Mouse (Mus musculus) embryonic facial prominence, embryonic 14.5 days (tissue): ENCODE measurements around the gene Arhgap44. TPM values are rescaled to one million over a fixed set of nuclear protein-coding genes. Genes with fewer than 3 reads are reported as not detected.

ENCODE experiments used
- ATAC-seq: fragments of 200-750 bp; cut with Nextera tagmentation; 2 replicates; pipeline ENCODE4 v1.8.0; 2017; ENCODE audit warnings: low read depth, moderate number of reproducible peaks, moderate TSS enrichment
- DNase-seq: peaks from one replicate; pipeline ENCODE4 v3.0.0-alpha.2; 2015; ENCODE audit warnings: low spot score
- H3K27ac ChIP-seq: fragments of 300-500 bp; sonication (generic); replicated peaks from 2 replicates; pipeline ENCODE4 v1.5.1; 2014; ENCODE audit warnings: low read depth, mild to moderate bottlenecking, low read length, moderate library complexity
- H3K27me3 ChIP-seq: fragments of 300-500 bp; sonication (generic); replicated peaks from 2 replicates; pipeline ENCODE4 v1.6.1; 2014; ENCODE audit warnings: low read length; ENCODE audit not compliant: control insufficient read depth, insufficient read depth
- H3K36me3 ChIP-seq: fragments of 300-500 bp; sonication (generic); 2 replicates; pipeline ENCODE4 v1.6.1; 2014; ENCODE audit warnings: low read length, mixed read lengths; ENCODE audit not compliant: control insufficient read depth, insufficient read depth
- H3K4me1 ChIP-seq: fragments of 300-500 bp; sonication (generic); 2 replicates; pipeline ENCODE4 v1.6.1; 2014; ENCODE audit warnings: antibody characterized with exemption, low read length; ENCODE audit not compliant: control insufficient read depth, insufficient read depth
- H3K4me2 ChIP-seq: fragments of 300-500 bp; sonication (generic); 2 replicates; pipeline ENCODE4 v1.6.1; 2014; ENCODE audit warnings: low read depth, mild to moderate bottlenecking, low read length, moderate library complexity, mixed read lengths
- H3K4me3 ChIP-seq: fragments of 300-500 bp; sonication (generic); 2 replicates; pipeline ENCODE4 v1.5.1; 2014; ENCODE audit warnings: low read depth, mild to moderate bottlenecking, low read length
- H3K9ac ChIP-seq: fragments of 300-500 bp; sonication (generic); 2 replicates; pipeline ENCODE4 v1.6.1; 2014; ENCODE audit warnings: low read depth, mild to moderate bottlenecking, low read length, moderate library complexity, mixed read lengths
- H3K9me3 ChIP-seq: fragments of 300-500 bp; sonication (generic); 2 replicates; pipeline ENCODE4 v1.6.1; 2016; ENCODE audit warnings: low read length; ENCODE audit not compliant: control insufficient read depth
- WGBS: fragments of 180-500 bp; shearing (Covaris S2); extraction: QIAGEN DNeasy Blood & Tissue Kit; methylation state at CpG from one replicate; pipeline ENCODE4 v1.1.7; 2014; 5-methylcytosine and 5-hydroxymethylcytosine counted together
- polyA plus RNA-seq: library from polyadenylated mRNA; unstranded; fragments of >200 nt; fragmentation: Nextera tagmentation; extraction: Ambion mirVana; gene quantifications from 2 replicates; pipeline ENCODE4 v1.2.1, GENCODE M21; 2014

Gene Arhgap44
- polyA plus RNA-seq, 1 experiment from 2014 or later: 8.1 TPM

- no peaks in the 10 kb centered on the region for H3K27me3 ChIP-seq
- WGBS: 82% methylated on average over 10 of the region's 12 CpGs
- no peak overlapping the region for H3K27ac ChIP-seq
- no peaks in the 10 kb centered on the region for H3K9me3 ChIP-seq
- H3K36me3 ChIP-seq: no peaks in the 10 kb centered on the region
- no peak overlapping the region for H3K4me3 ChIP-seq
- H3K9ac ChIP-seq: no peak overlapping the region
- ATAC-seq (no peak), DNase-seq (no peak)
- H3K4me1 ChIP-seq: no peaks in the 10 kb centered on the region
- no peak overlapping the region for H3K4me2 ChIP-seq
Observed at GRCm38 (mm10) chr11:65186974-65187373, 24.2 kb upstream of the Arhgap44 start.

GRCm38 (mm10) chr11:65185114-65185513, 22.4 kb upstream of the Arhgap44 start:
- Histone ChIP-seq H3K27ac (no peak overlapping the region), H3K9ac (no peak overlapping the region), H3K27me3 (no peaks in the 10 kb centered on the region), H3K4me3 (no peak overlapping the region), H3K4me1 (no peaks in the 10 kb centered on the region), H3K9me3 (no peaks in the 10 kb centered on the region), H3K4me2 (no peak overlapping the region), H3K36me3 (no peaks in the 10 kb centered on the region)
- DNase-seq: no peak
- 90% methylated on average over 1 of the region's 1 CpGs for WGBS
- no peak for ATAC-seq

- WGBS: 73% methylated on average over 4 of the region's 4 CpGs
- H3K27me3 ChIP-seq: no peaks in the 10 kb centered on the region
- H3K9ac ChIP-seq: no peak overlapping the region
- H3K9me3 ChIP-seq: no peaks in the 10 kb centered on the region
- no peaks in the 10 kb centered on the region for H3K4me1 ChIP-seq
- no peak for DNase-seq
- no peak overlapping the region for H3K4me2 ChIP-seq
- no peaks in the 10 kb centered on the region for H3K36me3 ChIP-seq
- ATAC-seq: no peak
- no peak overlapping the region for H3K27ac ChIP-seq
- no peak overlapping the region for H3K4me3 ChIP-seq
Observed at GRCm38 (mm10) chr11:65170121-65170750, 7.5 kb upstream of the Arhgap44 start.

- ATAC-seq (peak; percentile 76), DNase-seq (peak; percentile 2)
- H3K27me3 ChIP-seq: peaks cover 10% of the 10 kb centered on the region; the same call in 1 of the 2 replicates
- WGBS: 1% methylated on average over 36 of the region's 49 CpGs
- H3K4me2 ChIP-seq: peak overlapping the region; percentile 97
- peak overlapping the region; percentile 91 for H3K4me3 ChIP-seq
- H3K9ac ChIP-seq: peak overlapping the region; percentile 84
- no peak overlapping the region for H3K27ac ChIP-seq
- no peaks in the 10 kb centered on the region for H3K9me3 ChIP-seq
- no peaks in the 10 kb centered on the region for H3K36me3 ChIP-seq
- H3K4me1 ChIP-seq: peaks cover 12% of the 10 kb centered on the region
Observed at GRCm38 (mm10) chr11:65161881-65162766, 637 bp downstream of the Arhgap44 start.

GRCm38 (mm10) chr11:65160991-65161880, 1.5 kb downstream of the Arhgap44 start:
- no peaks in the 10 kb centered on the region for H3K36me3 ChIP-seq
- H3K27me3 ChIP-seq: peaks cover 10% of the 10 kb centered on the region; the same call in 1 of the 2 replicates
- H3K9me3 ChIP-seq: no peaks in the 10 kb centered on the region
- no peak overlapping the region for H3K27ac ChIP-seq
- peaks cover 12% of the 10 kb centered on the region for H3K4me1 ChIP-seq
- H3K4me3 ChIP-seq: peak overlapping the region; percentile 91
- H3K9ac ChIP-seq: no peak overlapping the region
- no peak for ATAC-seq
- H3K4me2 ChIP-seq: peak overlapping the region; percentile 97
- DNase-seq: peak; percentile 2
- 42% methylated on average over 7 of the region's 7 CpGs for WGBS

GRCm38 (mm10) chr11:65159791-65160190, 3.0 kb downstream of the Arhgap44 start, which contains the start of gene 1700086D15Rik:
1700086D15Rik (minus strand) TSS chr11:65159891.
- no peak within 1 kb of the TSS for H3K27ac ChIP-seq
- no peaks in the 10 kb centered on the region for H3K36me3 ChIP-seq

GRCm38 (mm10) chr11:65158658-65158990, 4.1 kb downstream of the Arhgap44 start:
- peaks cover 12% of the 10 kb centered on the region for H3K4me1 ChIP-seq
- H3K36me3 ChIP-seq: no peaks in the 10 kb centered on the region
- H3K9me3 ChIP-seq: no peaks in the 10 kb centered on the region
- no peak overlapping the region for H3K27ac ChIP-seq
- no peak overlapping the region for H3K4me2 ChIP-seq
- H3K27me3 ChIP-seq: peaks cover 10% of the 10 kb centered on the region; the same call in 1 of the 2 replicates
- DNase-seq (no peak), ATAC-seq (no peak)
- no peak overlapping the region for H3K4me3 ChIP-seq
- 91% methylated on average over 5 of the region's 5 CpGs for WGBS
- H3K9ac ChIP-seq: no peak overlapping the region

More at GRCm38 (mm10) chr11:65159791-65160190, 3.0 kb downstream of the Arhgap44 start, which contains the start of gene 1700086D15Rik:
- ATAC-seq (no peak), DNase-seq (no peak)
- no peak within 1 kb of the TSS for H3K4me2 ChIP-seq
- H3K9ac ChIP-seq: no peak within 1 kb of the TSS
- peaks cover 10% of the 10 kb centered on the region; the same call in 1 of the 2 replicates for H3K27me3 ChIP-seq
- no peaks in the 10 kb centered on the region for H3K9me3 ChIP-seq
- 91% methylated on average over 5 of the region's 5 CpGs for WGBS
- peaks cover 12% of the 10 kb centered on the region for H3K4me1 ChIP-seq
- no peak within 1 kb of the TSS for H3K4me3 ChIP-seq

GRCm38 (mm10) chr11:65157966-65158657, 4.6 kb downstream of the Arhgap44 start:
- DNase-seq (no peak), ATAC-seq (no peak)
- no peak overlapping the region for H3K9ac ChIP-seq
- H3K36me3 ChIP-seq: no peaks in the 10 kb centered on the region
- peaks cover 12% of the 10 kb centered on the region for H3K4me1 ChIP-seq
- no peaks in the 10 kb centered on the region for H3K9me3 ChIP-seq
- H3K27me3 ChIP-seq: peaks cover 10% of the 10 kb centered on the region; the same call in 1 of the 2 replicates
- H3K4me2 ChIP-seq: no peak overlapping the region
- H3K27ac ChIP-seq: no peak overlapping the region
- no peak overlapping the region for H3K4me3 ChIP-seq
- 89% methylated on average over 20 of the region's 20 CpGs for WGBS
